Mouse (Mus musculus) liver, postnatal 0 days (tissue): ENCODE data around the gene Cela3a.

ENCODE experiments used
- CTCF ChIP-seq: sonication (generic); IDR thresholded peaks from 2 replicates; pipeline ENCODE4 v1.5.1; 2016; ENCODE audit warnings: antibody characterized with exemption, low read depth
- EP300 ChIP-seq: IDR thresholded peaks from 2 replicates; pipeline ENCODE4 v1.6.1; 2016; ENCODE audit warnings: antibody characterized with exemption, low read depth, mild to moderate bottlenecking

- no peak for TF ChIP-seq CTCF
- no peak for TF ChIP-seq EP300
These were observed 52.7 kb downstream of the Cela3a start for GRCm38 (mm10) chr4:137356674-137357510.
